Mouse (Mus musculus) left cerebral cortex, adult 11 months (tissue): ENCODE measurements around the gene Gprin3.
"Not testable (repeated sequence)": the region's sequence is repeated elsewhere in the genome, so short reads cannot be mapped to it uniquely, and the experiment has no call there.

Experiments
- DNase-seq: peaks from one replicate; pipeline ENCODE4 v3.0.0; 2022; ENCODE audit warnings: low spot score

The Gprin3 gene

GRCm38 (mm10) chr6:59348673-59349072 lies 77.4 kb downstream of the Gprin3 start:
- DNase-seq, result no peak

GRCm38 (mm10) chr6:59341146-59341545 lies 84.9 kb downstream of the Gprin3 start:
- DNase-seq, result no peak

- no peak for DNase-seq
These were observed 97.8 kb downstream of the Gprin3 start for GRCm38 (mm10) chr6:59328297-59328696.

GRCm38 (mm10) chr6:59315868-59316267 lies 110.2 kb downstream of the Gprin3 start:
- DNase-seq, result no peak

GRCm38 (mm10) chr6:59315090-59315489 lies 111.0 kb downstream of the Gprin3 start:
- DNase-seq, result no peak

GRCm38 (mm10) chr6:59313162-59313561 lies 112.9 kb downstream of the Gprin3 start:
- no peak for DNase-seq

GRCm38 (mm10) chr6:59311241-59311640 lies 114.9 kb downstream of the Gprin3 start:
- no peak for DNase-seq

GRCm38 (mm10) chr6:59304235-59304942 lies 121.7 kb downstream of the Gprin3 start:
- not testable (repeated sequence) for DNase-seq

GRCm38 (mm10) chr6:59303031-59303430 lies 123.1 kb downstream of the Gprin3 start:
- no peak for DNase-seq
